Mouse (Mus musculus) spleen, postnatal 36 days (tissue): Measurements from ENCODE around the gene Clta.

Experiments
- DNase-seq, 2 experiments: peaks; one replicate each; pipeline ENCODE4 v3.0.0; 2022; ENCODE audit warnings: low spot score in 2 of 2, mixed read lengths in 1 of 2

Gene Clta

DNA sequence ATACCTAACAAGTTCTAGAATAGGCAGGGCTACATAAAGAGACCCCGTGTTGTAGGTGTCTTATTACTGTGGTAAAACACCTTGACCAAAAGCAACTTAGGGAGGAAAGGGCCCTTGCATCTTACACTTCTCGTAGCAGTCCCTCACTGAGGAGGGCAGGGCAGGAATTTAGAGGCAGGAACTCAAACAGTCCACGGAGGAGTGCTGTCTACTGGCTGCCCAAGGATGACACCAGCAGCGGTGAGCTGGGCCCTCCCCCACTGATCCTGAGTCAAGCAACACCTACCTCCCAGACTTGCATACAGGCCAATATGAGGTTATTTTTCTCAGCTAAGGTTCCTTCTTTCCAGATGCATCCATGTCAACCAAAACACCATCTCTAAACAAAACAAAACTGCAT lies 24.0 kb upstream of the Clta start:
- DNase-seq = no peak

DNA sequence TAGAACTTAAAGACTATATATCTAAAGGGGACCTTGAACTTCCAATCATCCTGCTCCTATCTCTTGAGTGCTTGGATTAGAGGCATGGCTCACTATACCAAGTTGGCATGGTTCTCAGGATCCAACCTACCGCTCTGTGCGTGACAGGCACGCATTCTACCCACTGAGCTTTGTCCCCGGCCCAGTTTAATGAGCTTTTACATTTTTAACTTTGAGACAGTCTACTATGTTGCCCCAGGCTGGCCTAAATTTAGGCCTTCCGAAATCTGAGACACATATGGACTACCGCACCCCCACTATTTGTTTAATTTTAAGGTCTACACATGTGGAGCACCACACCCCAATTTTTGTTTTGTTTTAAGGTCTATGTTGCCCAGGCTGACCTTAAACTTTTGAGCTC lies 23.4 kb upstream of the Clta start:
- no peak for DNase-seq

DNA sequence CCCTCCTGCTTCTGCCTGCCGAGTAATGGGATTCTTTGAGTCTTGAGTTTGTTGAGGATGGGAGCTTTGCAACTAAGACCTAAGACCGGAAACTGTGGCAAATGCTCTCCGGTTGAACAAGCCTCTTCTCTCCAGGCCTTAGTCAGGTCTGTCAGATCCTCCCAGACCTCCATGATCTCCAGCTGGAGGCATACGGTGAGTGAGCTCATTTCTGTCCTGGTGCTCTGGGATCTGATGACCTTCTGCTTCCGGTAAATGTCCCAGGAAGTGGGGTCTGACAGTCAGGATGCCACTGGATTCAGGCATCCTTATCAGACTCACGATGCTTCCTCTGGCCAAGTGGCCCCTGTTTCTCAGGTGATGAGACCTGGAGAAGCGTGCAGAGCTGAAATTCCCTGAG lies 23.0 kb upstream of the Clta start:
- DNase-seq = no peak

DNA sequence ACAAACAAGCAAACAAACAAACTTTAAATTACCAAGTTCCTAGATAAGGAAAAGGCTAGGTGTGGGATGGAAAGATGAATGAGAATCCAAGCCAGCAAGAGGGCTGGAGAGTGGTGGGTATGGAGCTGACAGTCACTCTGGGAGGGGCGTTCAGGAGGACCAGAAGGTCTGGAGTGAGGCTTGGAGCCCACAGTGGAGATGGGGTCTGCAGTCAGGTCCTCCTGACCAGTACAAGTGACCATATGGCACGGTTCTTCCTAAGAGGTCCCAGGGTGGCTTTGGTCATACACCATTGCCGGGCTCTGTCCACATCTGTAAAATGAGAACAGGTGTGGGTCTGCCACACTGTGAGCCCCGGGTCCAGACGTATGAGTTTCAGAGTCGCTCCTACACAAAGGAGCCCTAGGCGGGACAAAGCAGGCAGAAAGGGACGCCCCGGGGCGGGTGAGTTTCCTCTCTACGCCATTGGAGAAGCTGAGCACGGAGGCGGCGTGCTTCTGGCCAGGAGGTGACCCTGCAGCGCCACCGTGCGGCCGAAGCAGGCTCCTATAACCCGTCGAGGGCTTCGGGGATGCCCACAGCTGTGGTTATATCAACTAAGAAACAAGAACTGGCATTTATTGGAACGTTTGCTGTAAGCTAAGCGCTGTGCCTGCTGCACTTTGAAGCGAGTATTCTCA lies 22.1 kb upstream of the Clta start:
- peak; percentile 89 to 91 for DNase-seq

DNA sequence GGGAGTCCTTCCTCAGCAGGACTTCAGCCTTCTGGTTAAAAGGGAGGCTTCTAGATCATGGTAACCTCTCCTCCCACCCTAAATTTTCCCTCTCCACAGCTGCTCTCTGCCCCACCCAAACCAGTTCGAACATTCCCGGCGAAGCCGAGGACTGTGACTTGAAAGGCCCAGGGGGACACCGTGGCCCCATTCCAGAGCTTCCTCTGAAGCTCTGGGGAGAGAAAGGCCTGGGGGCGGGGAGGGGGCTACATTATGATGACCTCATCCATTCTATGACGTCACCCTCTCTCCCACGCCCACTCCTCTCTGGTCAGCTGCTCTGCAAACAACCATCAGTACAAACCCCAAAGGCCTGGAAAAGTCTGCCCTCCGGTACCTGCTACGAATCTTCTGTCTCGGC lies 21.1 kb upstream of the Clta start, which contains the start of gene Ccin:
Gene Ccin (plus strand): TSS at position 303 of the 400 bp plus-strand sequence.
- no peak for DNase-seq

DNA sequence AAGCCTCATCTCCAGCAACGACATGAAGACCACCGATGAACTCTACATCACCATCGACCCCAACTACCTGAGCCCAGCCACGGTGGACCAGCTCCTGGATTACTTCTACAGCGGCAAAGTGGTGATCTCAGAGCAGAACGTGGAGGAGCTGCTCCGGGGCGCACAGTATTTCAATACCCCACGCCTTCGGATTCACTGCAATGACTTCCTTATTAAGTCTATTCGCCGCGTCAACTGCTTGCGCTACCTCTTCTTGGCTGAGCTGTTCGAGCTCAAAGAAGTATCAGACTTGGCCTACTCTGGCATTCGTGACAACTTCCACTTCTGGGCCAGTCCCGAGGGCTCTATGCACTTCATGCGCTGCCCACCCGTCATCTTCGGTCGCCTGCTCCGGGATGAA lies 20.5 kb upstream of the Clta start:
- DNase-seq = no peak

DNA sequence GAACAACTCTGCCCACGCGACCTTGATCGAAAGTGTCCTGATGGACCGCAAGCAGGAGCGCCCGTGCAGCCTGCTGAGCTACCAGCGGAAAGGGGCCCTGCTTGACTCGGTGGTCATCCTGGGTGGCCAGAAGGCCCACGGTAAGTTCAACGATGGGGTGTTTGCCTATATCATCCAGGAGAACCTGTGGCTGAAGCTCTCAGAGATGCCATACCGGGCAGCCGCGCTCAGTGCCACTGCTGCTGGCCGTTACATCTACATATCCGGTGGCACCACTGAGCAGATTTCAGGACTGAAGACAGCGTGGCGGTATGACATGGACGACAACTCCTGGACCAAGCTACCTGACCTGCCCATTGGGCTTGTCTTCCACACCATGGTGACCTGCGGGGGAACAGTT lies 19.9 kb upstream of the Clta start:
- no peak for DNase-seq

DNA sequence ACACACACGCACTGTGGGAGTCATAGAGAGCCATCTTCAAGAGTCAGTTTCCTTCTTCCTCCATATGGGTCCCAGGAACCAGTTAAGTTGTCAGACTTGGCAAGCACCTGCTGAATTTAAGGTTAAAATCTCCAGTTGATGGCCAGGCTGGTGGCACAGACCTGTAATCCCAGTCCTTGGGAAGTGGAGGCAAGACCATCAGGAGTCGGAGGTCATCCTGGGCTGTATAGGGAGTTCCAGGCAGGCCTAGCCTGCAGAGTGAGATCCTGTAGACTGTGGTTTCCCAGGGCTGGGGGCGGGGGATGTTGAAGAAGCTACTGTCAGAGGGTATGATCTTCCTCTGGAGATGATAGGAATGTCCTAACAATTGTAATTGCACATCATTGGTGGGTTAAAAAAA lies 15.3 kb upstream of the Clta start:
- DNase-seq = no peak

DNA sequence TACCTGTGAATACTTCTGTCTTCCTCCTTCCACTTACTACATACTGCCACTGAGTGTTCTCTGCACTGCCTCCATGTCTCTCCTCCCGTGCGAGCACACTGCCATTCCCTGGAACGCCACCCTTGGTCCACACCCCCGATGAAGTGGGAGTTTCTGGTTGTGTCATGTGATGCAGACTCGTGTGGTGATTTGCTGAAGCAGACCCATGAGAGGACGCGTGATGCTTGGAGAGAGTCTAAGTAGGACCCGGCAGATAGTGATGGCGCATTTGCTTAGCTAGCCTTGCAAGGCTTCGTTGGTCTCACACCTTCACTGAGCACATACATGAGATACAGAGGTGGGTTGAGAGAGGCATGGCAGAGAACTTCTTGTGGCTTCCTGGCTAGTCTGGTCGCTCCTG lies 11.2 kb upstream of the Clta start:
- no peak for DNase-seq

DNA sequence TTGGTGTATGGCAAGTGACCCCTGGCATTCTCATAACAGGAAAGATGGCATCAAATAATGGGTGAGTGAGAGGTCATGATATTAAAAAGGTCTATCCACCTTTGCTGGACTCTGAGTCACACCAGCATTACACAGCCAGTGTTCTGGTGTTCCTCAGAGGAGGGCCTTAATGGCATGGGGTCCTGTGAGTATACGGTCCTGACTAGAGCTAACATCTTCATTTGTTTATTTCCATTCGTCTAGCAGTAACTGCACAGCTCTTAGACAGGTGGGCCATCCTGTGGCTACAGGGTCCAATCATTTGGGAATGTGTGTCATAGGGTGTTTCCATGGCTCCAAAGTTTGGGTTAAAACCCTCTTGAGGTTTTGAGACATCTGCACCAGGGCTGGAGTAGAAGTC lies 9.9 kb upstream of the Clta start:
- no peak for DNase-seq

DNA sequence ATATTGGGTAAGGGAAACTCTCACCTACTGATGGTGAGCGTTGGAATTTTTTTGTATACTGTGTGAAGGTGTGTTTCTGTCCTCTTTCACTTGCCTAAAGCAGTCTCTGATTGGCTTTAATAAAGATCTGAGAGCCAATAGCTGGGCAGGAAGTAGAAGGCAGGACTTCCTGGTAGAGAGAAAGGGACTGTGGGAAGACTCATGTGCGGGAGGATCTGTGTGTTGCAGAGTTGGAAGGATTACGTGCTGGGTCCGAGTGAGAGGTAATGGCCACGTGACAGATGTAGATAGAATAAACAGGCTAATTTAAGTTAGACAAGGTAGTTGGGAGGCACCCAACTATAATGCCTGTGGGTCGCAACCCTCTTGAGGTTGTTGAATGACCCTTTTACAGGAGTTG lies 630 bp upstream of the Clta start:
- DNase-seq = no peak

DNA sequence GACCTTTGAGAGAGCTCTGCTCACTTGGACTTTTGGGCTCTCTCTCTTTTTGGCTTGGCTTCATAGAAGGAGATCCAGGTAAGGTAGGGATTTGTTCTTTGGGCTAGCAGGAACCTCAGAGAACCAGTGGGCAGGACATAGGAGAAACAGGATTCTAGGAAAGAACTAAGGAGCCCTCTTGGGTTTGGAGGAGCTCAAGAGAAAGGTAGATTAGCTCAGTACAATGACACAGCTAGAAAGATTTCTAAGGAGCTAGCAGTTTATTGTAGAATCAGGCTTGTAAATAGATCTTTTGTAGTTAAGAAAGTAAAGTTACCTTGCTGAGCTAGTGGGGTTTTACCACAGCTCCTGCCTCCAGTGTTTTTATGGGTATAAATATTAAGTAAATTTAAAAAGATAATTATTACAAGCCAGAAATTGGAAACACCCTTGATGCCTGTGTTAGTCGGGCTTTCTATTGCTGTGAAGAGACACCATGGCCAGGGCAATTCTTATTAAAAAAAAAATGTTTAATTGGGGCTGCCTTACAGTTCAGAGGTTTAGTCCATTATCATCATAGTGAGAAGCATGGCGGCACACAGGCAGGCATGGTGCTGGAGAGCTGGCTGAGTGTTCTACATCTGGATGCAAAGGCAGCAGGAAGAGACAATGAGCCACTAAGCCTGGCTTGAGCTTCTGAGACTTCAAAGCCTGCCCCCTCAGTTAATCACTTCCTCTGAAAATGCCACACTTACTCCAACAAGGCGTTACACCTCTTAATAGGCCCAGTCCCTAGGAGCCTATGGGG lies 564 bp downstream of the Clta start:
- DNase-seq = no peak

DNA sequence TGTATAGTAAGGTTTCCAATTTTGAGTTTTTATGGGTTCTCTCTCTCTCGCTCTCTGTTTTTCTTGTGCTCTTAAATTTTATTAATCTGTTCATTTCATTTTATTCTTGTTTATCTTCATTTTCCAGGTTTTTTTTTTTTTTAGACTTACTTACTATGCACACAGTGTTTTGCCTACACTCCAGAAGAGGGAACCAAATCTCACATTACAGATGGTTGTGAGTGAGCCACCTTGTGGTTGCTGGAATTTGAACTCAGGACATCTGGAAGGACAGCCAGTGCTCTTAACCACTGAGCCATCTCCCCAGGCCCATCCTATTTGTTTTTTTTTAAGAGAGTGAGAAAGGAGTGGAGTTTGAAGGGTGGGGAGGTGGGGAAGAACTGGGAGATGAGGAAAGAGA lies 5.9 kb downstream of the Clta start:
- no peak for DNase-seq

DNA sequence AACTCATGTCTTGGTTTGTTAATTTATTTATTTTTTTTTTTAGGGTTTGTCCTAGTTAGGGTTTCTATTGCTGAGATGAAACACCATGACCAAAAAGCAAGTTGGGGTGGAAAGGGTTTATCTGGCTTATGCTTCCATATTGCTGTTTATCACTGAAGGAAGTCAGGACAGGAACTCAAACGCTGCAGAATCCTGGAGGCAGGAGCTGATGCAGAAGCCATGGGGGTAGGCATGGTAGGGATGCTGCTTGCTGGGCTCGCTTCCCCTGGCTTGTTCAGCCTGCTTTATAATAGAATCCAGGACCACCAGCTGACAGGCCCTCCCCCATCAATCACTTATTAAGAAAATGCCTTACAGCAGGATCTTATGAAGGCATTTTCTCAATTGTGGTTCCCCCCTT lies 6.6 kb downstream of the Clta start:
- DNase-seq = no peak

DNA sequence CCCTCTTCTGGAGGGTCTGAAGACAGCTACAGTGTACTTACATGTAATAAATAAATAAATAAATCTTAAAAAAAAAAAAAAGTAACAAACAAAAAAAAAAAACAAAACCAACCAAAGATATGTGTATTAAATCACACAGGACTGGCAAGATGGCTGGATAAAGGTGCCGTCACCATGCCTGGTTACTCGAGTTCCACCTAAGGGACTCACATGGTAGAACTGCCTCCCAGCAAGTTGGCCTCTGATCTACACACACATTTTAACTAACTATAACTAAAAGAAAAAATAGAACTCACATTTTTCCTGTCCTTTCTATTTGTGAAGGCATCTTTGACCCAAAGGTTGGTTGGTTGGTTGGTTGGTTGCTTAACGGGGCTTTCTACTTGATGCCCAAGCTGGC lies 7.5 kb downstream of the Clta start:
- no peak for DNase-seq

DNA sequence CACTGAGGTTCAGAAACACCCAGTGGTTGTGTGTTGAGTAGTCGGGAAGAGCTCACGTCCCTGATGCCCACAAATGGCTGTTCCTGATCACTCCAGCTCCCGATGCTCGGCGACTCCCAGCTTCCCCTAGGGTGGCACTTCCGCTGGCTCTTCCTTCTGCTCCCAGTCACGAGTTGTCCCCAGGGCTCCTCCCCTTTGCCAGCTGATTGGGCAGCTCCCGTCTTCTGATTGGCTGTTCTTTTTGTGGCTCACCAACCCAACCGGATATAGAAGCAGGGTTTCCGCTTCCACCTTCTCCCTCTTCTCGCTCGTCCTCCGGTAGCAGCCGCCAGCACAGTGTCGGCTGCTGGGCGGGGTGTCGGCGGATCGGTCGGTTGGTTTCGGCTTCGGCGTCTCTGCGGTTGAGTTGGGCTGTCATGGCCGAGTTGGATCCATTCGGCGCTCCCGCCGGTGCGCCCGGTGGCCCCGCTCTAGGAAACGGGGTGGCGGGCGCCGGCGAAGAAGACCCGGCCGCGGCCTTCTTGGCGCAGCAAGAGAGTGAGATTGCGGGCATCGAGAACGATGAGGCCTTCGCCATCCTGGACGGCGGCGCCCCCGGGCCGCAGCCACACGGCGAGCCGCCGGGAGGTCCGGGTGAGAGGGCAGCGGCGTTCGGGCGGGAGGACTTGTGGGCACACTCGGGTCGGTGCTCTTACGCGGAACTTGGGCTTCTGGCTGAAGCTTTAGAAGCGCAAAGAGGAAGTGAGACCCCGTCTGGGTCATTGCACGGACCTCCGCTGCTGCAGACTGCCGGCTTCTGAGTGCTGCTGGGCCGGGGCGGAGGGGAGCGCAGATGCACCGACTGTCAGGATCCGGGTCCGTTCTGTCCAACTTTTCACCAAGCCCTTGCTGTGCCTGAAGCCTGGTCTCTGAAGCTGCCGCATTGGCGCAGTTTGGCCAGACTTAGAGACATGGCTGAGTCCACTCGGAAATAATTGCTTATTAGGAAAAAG lies 8.4 kb downstream of the Clta start:
- peak; percentile 93 to 94 for DNase-seq

DNA sequence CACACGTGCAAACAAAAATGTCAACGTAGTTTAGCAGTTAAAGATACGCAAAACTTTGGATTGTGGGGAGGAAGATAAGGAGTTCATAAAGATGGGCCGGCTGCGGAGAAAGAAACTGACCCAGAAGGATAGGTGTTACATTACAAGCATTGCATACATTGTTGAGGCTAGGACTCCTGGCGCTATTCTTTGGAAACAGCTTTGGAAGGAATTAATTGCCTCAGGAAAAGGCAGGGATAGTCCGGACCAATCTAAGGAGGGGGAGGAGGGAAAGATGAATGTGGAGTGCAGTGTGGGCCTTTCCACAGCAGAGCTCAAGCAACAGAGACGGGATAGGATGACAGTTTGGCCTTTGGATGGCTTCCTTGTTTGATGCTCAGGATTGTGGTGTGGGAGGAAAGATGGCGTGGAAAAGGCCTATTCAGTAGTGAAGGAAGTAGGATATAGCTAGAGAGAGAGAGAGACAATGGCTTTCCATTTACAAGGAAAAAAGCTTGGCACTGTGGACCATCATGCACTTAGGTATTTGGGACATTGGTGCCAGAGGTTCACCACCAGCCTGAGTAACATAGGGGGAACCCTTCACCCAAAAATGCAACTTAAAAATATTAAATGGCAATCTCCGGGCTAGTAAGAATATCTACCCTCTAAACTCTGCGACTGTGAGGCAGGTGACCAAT lies 9.3 kb downstream of the Clta start:
- DNase-seq = no peak

DNA sequence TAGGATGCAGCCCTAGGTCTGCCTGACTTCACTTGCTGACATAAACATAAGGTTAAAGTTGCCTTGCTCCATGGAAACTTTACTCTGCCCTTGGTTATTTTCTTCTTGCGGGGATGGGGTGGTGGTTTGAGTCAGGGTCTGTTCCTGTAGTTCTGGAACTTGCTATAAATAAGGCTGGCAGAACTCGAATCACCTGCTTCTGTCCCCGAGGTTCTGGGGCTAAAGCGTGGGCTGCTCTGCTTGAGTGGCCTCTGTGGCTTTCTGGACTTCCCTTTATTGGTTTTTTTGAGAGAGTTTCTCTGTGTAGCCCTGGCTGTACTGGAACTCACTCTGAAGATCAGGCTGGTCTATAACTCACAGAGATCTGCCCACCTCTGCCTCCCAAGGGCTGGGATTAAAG lies 11.8 kb downstream of the Clta start:
- DNase-seq = peak; percentile 45

DNA sequence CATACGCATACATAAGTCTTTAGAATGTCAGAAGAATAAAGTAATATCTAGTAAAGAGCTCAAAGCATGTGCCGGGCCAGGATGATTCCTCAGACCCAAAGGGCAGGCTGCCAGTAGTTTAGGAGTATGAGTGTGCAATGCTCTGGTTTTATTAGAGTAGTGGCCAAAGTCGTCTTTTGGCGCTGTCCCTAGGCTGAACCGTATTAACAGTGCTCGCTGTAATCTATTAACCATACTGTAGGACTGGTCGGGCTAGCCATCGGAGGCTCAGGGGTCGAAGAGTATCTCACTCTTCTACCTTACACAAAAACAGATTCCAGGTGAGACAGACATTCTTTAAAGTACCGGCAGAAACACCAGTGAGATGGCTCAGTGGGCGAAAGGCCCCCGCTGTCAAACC lies 12.5 kb downstream of the Clta start:
- no peak for DNase-seq

DNA sequence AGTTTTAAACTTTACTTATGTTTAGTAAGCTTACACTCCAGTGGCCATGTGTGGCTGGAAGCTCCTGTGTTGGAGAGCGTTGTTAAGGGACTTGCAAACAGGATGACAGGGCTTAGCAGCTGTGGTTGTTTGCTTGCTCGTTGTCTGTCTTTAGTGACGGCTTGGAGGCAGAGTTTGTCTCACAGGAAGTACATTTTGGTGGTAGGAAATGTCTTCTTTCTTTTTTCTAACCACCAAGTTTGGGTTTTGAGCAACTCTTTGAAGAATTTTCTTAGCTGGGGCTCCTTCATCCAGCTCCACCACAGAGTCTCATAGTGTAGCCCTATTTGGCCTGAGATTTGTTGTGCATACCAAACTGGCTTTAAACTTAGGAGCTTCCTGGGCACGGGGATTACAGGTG lies 18.1 kb downstream of the Clta start:
- no peak for DNase-seq

DNA sequence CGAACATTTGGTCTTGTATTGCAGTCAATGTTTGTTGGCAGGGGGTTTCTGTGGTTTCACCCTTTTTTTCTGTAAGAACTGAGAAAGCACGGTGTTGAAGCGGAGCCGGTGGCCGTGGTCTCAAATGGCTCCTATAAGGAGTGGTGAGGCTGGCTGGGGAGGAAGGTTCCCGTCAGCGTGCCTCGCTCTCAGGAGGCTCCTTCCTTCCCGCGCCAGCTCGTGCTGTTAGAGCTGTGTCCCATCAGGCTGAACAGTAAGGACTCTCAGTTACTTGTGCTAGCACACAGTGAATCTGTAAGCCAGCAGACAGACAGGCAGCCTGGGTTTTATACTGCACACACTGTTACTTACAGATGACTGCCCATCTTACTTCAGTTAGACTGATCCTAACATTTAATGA lies 18.5 kb downstream of the Clta start:
- no peak for DNase-seq

DNA sequence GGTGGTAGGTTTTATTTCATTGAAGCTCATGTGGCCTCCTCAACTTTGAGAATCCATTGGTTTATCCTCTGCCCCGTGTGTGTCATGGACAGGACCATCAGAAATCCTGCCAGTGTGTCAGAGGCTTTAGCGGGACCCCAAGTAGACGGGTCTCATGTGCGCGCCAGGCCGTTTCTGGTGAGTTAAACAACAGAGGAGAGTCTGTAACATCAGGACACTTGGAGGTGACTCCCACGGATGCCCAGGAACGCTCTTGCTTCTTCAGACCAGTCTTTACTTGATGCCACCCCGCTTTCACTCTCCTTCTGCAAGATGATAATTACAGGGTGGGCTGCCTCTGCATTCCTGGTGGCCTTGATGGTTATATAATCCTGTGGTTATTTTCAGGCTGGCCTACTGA lies 19.4 kb downstream of the Clta start:
- DNase-seq = no peak
